Comparison of ENCODE assay signal across 24 mouse cellular contexts in genomic region chr10:111748482-111748881, GRCm38 (mm10).
DNase-seq lines count a peak whose midpoint lies in the region; ATAC-seq and TF ChIP-seq lines count a peak whose summit lies in the region.
"Had no signal": no experiment of that assay in that cellular context is flagged by ENCODE, and none has a peak within 500 bp of the region (broad histone marks: within the 10 kb centered on the region; RNA-seq: fewer than 3 reads in every experiment).

No protein-coding gene starts in this region.

- H3K4me1 ChIP-seq in forebrain, embryonic 13.5 days = 0 out of 2 replicates have a peak, but pooled peaks cover 3% of the 10 kb centered on the region
- H3K4me1 ChIP-seq in forebrain, postnatal 0 days (ENCODE audit: insufficient read depth) = no peaks in the 10 kb centered on the region
- H3K4me1 ChIP-seq in neural tube, embryonic 13.5 days (replicated peaks) = peaks cover 9% of the 10 kb centered on the region
- peaks cover 6% of the 10 kb centered on the region; the same call in 1 of the 2 replicates for H3K4me1 ChIP-seq in neural tube, embryonic 15.5 days
- H3K4me1 ChIP-seq in embryonic facial prominence, embryonic 13.5 days = peaks cover 14% of the 10 kb centered on the region; the same call in 1 of the 2 replicates
- H3K4me1 ChIP-seq: midbrain, embryonic 12.5 days; neural tube, embryonic 12.5 days had no signal

- H3K4me3 ChIP-seq in forebrain, embryonic 13.5 days = no peak overlapping the region
- H3K4me3 ChIP-seq in forebrain, postnatal 0 days (ENCODE audit: low read depth, low read length) = no peak overlapping the region
- H3K4me3 ChIP-seq in neural tube, embryonic 13.5 days = no peak overlapping the region
- H3K4me3 ChIP-seq in neural tube, embryonic 15.5 days (replicated peaks) = no peak overlapping the region
- H3K4me3 ChIP-seq in embryonic facial prominence, embryonic 13.5 days = no peak overlapping the region
- H3K4me3 ChIP-seq: embryonic facial prominence, embryonic 15.5 days; layer of hippocampus, adult 2 months; midbrain, embryonic 12.5 days; neural tube, embryonic 12.5 days had no signal

- no peaks in the 10 kb centered on the region for H3K9me3 ChIP-seq in forebrain, embryonic 13.5 days (replicated peaks)
- no peaks in the 10 kb centered on the region for H3K9me3 ChIP-seq in forebrain, postnatal 0 days (ENCODE audit: low read length)
- H3K9me3 ChIP-seq in neural tube, embryonic 13.5 days = no peaks in the 10 kb centered on the region
- no peaks in the 10 kb centered on the region for H3K9me3 ChIP-seq in neural tube, embryonic 15.5 days (replicated peaks)
- no peaks in the 10 kb centered on the region for H3K9me3 ChIP-seq in embryonic facial prominence, embryonic 13.5 days
- H3K9me3 ChIP-seq: embryonic facial prominence, embryonic 15.5 days; midbrain, embryonic 12.5 days; neural tube, embryonic 12.5 days had no signal

- no peak overlapping the region for H3K4me2 ChIP-seq in forebrain, embryonic 13.5 days
- H3K4me2 ChIP-seq in forebrain, postnatal 0 days (ENCODE audit: low read depth) = no peak overlapping the region
- H3K4me2 ChIP-seq in neural tube, embryonic 13.5 days = no peak overlapping the region
- H3K4me2 ChIP-seq in neural tube, embryonic 15.5 days = no peak overlapping the region
- H3K4me2 ChIP-seq in embryonic facial prominence, embryonic 13.5 days = no peak overlapping the region
- H3K4me2 ChIP-seq: embryonic facial prominence, embryonic 15.5 days; heart, embryonic 11.5 days; liver, embryonic 11.5 days; midbrain, embryonic 12.5 days; neural tube, embryonic 12.5 days had no signal

- TF ChIP-seq CTCF in forebrain, postnatal 0 days (IDR thresholded peaks at IDR 0.05; ENCODE audit: low read depth) = no peak

- no peaks in the 10 kb centered on the region for H3K36me3 ChIP-seq in forebrain, embryonic 13.5 days (ENCODE audit: poor library complexity, severe bottlenecking)
- H3K36me3 ChIP-seq in forebrain, postnatal 0 days (ENCODE audit: insufficient read depth) = no peaks in the 10 kb centered on the region
- no peaks in the 10 kb centered on the region for H3K36me3 ChIP-seq in neural tube, embryonic 13.5 days
- H3K36me3 ChIP-seq in neural tube, embryonic 15.5 days = no peaks in the 10 kb centered on the region
- H3K36me3 ChIP-seq in embryonic facial prominence, embryonic 13.5 days = no peaks in the 10 kb centered on the region
- H3K36me3 ChIP-seq: embryonic facial prominence, embryonic 15.5 days; midbrain, embryonic 12.5 days; neural tube, embryonic 12.5 days had no signal

- no peak overlapping the region for H3K27ac ChIP-seq in forebrain, embryonic 13.5 days
- no peak overlapping the region for H3K27ac ChIP-seq in forebrain, postnatal 0 days (ENCODE audit: low read depth, low read length)
- no peak overlapping the region for H3K27ac ChIP-seq in neural tube, embryonic 13.5 days (replicated peaks)
- no peak overlapping the region for H3K27ac ChIP-seq in neural tube, embryonic 15.5 days (replicated peaks)
- peak overlapping the region; percentile 60 for H3K27ac ChIP-seq in embryonic facial prominence, embryonic 13.5 days
- H3K27ac ChIP-seq: embryonic facial prominence, embryonic 15.5 days; hindbrain, postnatal 0 days; layer of hippocampus, adult 2 months; midbrain, embryonic 12.5 days; neural tube, embryonic 12.5 days; stomach, postnatal 0 days had no signal

- H3K9ac ChIP-seq in forebrain, embryonic 13.5 days = no peak overlapping the region
- H3K9ac ChIP-seq in forebrain, postnatal 0 days = no peak overlapping the region
- H3K9ac ChIP-seq in neural tube, embryonic 13.5 days = no peak overlapping the region
- H3K9ac ChIP-seq in neural tube, embryonic 15.5 days (replicated peaks) = no peak overlapping the region
- no peak overlapping the region for H3K9ac ChIP-seq in embryonic facial prominence, embryonic 13.5 days
- H3K9ac ChIP-seq: embryonic facial prominence, embryonic 15.5 days; liver, postnatal 0 days; midbrain, embryonic 12.5 days; neural tube, embryonic 12.5 days had no signal

- H3K27me3 ChIP-seq in forebrain, embryonic 13.5 days = no peaks in the 10 kb centered on the region
- no peaks in the 10 kb centered on the region for H3K27me3 ChIP-seq in forebrain, postnatal 0 days (ENCODE audit: insufficient read depth, low read length)
- H3K27me3 ChIP-seq in neural tube, embryonic 13.5 days = no peaks in the 10 kb centered on the region
- no peaks in the 10 kb centered on the region for H3K27me3 ChIP-seq in neural tube, embryonic 15.5 days (replicated peaks)
- H3K27me3 ChIP-seq in embryonic facial prominence, embryonic 13.5 days = no peaks in the 10 kb centered on the region
- H3K27me3 ChIP-seq: embryonic facial prominence, embryonic 15.5 days; midbrain, embryonic 12.5 days; neural tube, embryonic 12.5 days had no signal

- 31% methylated on average over 3 of the region's 3 CpGs for WGBS in forebrain, embryonic 13.5 days
- 11% methylated on average over 3 of the region's 3 CpGs for WGBS in forebrain, postnatal 0 days
- WGBS in neural tube, embryonic 13.5 days = 22% methylated on average over 3 of the region's 3 CpGs
- WGBS in neural tube, embryonic 15.5 days = 27% methylated on average over 3 of the region's 3 CpGs
- WGBS in embryonic facial prominence, embryonic 13.5 days = 18% methylated on average over 3 of the region's 3 CpGs

- ATAC-seq in forebrain, embryonic 13.5 days = peak; percentile 57; the same call in 1 of the 2 replicates
- no peak for ATAC-seq in forebrain, postnatal 0 days
- peak; percentile 62; the same call in 1 of the 2 replicates for ATAC-seq in neural tube, embryonic 13.5 days (ENCODE audit: low read depth)
- ATAC-seq in neural tube, embryonic 15.5 days (ENCODE audit: low FRiP score) = no peak
- ATAC-seq in embryonic facial prominence, embryonic 13.5 days (ENCODE audit: insufficient number of reproducible peaks, insufficient read depth, low FRiP score, low TSS enrichment, low read depth) = no peak
- ATAC-seq: hindbrain, postnatal 0 days; intestine, postnatal 0 days; liver, postnatal 0 days had no signal

- no peak for DNase-seq in forebrain, postnatal 0 days
- no peak for DNase-seq in urinary bladder, adult 18-20 months (ENCODE audit: low spot score in 2 of 2)
- no peak for DNase-seq in adrenal gland, adult 18-20 months (ENCODE audit: low spot score in 2 of 2)
- DNase-seq in adrenal gland, postnatal 4 days (ENCODE audit: low spot score in 2 of 2) = no peak
- DNase-seq: adrenal gland, postnatal 36 days; cerebellum, adult 18-20 months; cerebellum, postnatal 36 days; kidney, postnatal 25 days; liver, postnatal 0 days; lung, postnatal 10 days; thymus, adult 2 months had no signal

Comparison
In these comparisons a context has a peak if more than half of its experiments do, and no peak if none do; other contexts are left out.
1. ATAC-seq: peak in forebrain, embryonic 13.5 days (single experiment) and neural tube, embryonic 13.5 days (single experiment); none in forebrain, postnatal 0 days (single experiment), neural tube, embryonic 15.5 days (single experiment) and embryonic facial prominence, embryonic 13.5 days (single experiment).